Mouse (Mus musculus) lung, embryonic 15.5 days (tissue): Measurements from ENCODE around the gene Itga2b. TPM values are rescaled to one million over a fixed set of nuclear protein-coding genes. Genes with fewer than 3 reads are reported as not detected.

Experiments
- ATAC-seq: fragments of 200-750 bp; cut with Nextera tagmentation; 2 replicates; pipeline ENCODE4 v1.8.0; 2017; ENCODE audit warnings: moderate number of reproducible peaks, borderline replicate concordance; ENCODE audit not compliant: low FRiP score, low TSS enrichment; ENCODE audit errors: extremely low read depth
- H3K27ac ChIP-seq: fragments of 300-500 bp; sonication (generic); 2 replicates; pipeline ENCODE4 v1.5.1; 2015; ENCODE audit warnings: moderate library complexity, mild to moderate bottlenecking, inconsistent platforms
- H3K27me3 ChIP-seq: fragments of 300-500 bp; sonication (generic); 2 replicates; pipeline ENCODE4 v1.6.1; 2015; ENCODE audit warnings: inconsistent platforms
- H3K36me3 ChIP-seq: fragments of 300-500 bp; sonication (generic); 2 replicates; pipeline ENCODE4 v1.6.1; 2015; ENCODE audit warnings: inconsistent platforms
- H3K4me1 ChIP-seq: fragments of 300-500 bp; sonication (generic); 2 replicates; pipeline ENCODE4 v1.6.1; 2015; ENCODE audit warnings: inconsistent platforms
- H3K4me2 ChIP-seq: fragments of 300-500 bp; sonication (generic); 2 replicates; pipeline ENCODE4 v1.6.1; 2015; ENCODE audit warnings: inconsistent platforms, mild to moderate bottlenecking, moderate library complexity
- H3K4me3 ChIP-seq: fragments of 300-500 bp; sonication (generic); 2 replicates; pipeline ENCODE4 v1.5.1; 2015; ENCODE audit warnings: mild to moderate bottlenecking, inconsistent platforms
- H3K9ac ChIP-seq: fragments of 300-500 bp; sonication (generic); 2 replicates; pipeline ENCODE4 v1.6.1; 2015; ENCODE audit warnings: inconsistent platforms
- H3K9me3 ChIP-seq: fragments of 300-500 bp; sonication (generic); 2 replicates; pipeline ENCODE4 v1.6.1; 2016; ENCODE audit warnings: inconsistent platforms
- WGBS: fragments of 180-500 bp; shearing (Covaris S2); methylation state at CpG from one replicate; pipeline ENCODE4 v1.1.7; 2015; 5-methylcytosine and 5-hydroxymethylcytosine counted together
- polyA plus RNA-seq: library from polyadenylated mRNA; unstranded; fragments of >200 nt; fragmentation: Nextera tagmentation; extraction: Ambion mirVana; gene quantifications from 2 replicates; pipeline ENCODE4 v1.2.1, GENCODE M21; 2015

The Itga2b gene
- polyA plus RNA-seq: 8.9 and 9.3 TPM in 2 replicates

DNA sequence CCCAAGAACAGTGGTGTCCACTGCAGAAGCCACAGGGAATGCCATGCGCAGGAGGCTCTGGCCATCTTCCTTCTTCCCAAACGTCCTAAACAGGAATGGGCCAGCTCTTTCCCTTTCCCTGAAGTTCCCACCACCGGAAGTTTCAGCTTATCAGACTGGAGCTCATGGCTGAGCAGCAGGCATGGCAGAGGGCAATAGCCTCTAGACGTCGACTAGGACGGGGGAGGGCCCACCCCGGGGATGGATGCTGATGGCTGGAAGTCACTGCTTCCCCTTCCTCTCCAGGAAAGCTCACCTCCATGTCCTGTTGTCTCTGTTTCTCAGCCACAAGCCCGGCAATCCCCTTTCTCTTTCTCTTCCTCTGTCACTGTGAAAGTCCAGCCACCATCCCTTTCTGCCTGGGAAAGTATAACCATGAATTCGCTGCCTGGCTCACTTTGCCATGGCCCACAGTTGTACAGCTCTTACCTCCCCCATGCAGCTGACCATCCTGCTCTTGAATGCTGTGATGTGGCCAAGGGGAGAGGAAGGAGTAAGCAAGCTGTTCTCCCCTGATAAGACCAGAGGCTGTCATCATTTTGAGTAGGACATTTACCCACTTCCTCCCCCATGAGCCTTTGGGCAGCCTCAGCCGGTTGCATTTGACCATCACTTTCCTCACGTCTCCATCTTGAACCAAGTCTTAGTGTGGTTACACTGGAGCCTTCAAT, at the start of gene Itga2b:
Gene Itga2b, minus strand, starts transcription at position 475 of the 710 bp plus-strand sequence.
- no peak within 1 kb of the TSS for H3K27ac ChIP-seq
- no peak for ATAC-seq
- no peaks in the 10 kb centered on the region for H3K27me3 ChIP-seq
- no peaks in the 10 kb centered on the region for H3K9me3 ChIP-seq
- no peak within 1 kb of the TSS for H3K4me3 ChIP-seq
- no peak within 1 kb of the TSS for H3K9ac ChIP-seq
- H3K36me3 ChIP-seq: 0 out of 2 replicates have a peak, but pooled peaks cover under 1% of the 10 kb centered on the region
- H3K4me1 ChIP-seq: peaks cover 22% of the 10 kb centered on the region
- WGBS: 46% methylated on average over 11 of the region's 11 CpGs
- H3K4me2 ChIP-seq: no peak within 1 kb of the TSS

DNA sequence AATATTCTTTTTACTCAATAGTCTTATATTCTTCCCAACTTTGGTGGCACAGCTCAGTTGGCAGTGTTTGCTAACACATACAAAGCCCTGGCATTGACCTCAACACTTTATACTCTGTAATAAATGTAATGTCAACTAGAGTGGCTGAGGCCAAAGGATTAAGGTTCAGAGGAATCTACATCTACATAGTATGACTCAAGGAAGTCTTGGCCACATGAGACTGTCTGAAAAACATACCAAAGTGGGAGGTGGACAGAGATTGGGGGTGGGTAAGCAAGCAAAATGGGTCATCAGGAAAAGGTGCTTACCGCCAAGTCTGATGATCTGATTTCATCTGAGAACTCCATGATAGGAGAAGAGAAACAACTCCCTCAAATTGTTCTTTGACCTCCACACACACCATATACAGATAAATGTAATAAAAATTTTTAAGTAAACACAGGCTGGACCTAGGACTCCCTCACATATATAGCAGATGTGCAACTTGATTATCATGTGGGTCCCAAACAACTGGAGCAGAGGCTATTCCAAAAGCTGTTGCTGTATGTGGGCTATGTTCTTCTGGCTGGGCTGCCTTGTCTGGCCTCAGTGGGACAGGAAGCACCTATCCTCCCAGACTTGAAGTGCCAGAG, 45.0 kb upstream of the Itga2b start:
- no peak for ATAC-seq
- WGBS: 96% methylated on average over 1 of the region's 1 CpGs

DNA sequence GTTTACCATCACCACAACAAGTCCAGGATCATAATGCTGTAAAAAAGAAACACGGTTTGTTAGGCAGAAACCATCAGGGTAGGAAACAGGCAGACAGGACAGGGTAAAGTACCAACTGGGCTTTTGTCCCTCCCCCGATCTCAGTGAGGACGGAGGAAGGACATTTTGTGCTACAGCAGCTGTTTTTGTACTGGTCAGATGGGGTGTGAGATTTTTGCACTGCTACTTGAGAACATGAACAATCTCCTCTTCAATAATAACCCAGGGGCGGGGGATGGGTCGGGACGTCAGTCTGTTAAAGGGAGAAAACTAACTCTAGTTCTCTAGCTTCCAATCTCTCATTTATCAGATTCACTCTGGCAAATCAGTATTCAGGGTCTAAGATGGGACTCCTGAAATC, 40.3 kb upstream of the Itga2b start:
- Histone ChIP-seq H3K27ac (no peak overlapping the region), H3K27me3 (no peaks in the 10 kb centered on the region), H3K4me3 (no peak overlapping the region), H3K9ac (no peak overlapping the region), H3K4me1 (no peaks in the 10 kb centered on the region), H3K36me3 (peaks cover 15% of the 10 kb centered on the region), H3K9me3 (no peaks in the 10 kb centered on the region), H3K4me2 (no peak overlapping the region)
- 67% methylated on average over 6 of the region's 6 CpGs for WGBS
- ATAC-seq: no peak

More for the DNA sequence above, 45.0 kb upstream of the Itga2b start:
- H3K4me2 ChIP-seq: no peak overlapping the region
- peaks cover 5% of the 10 kb centered on the region for H3K36me3 ChIP-seq
- no peaks in the 10 kb centered on the region for H3K4me1 ChIP-seq
- H3K4me3 ChIP-seq: no peak overlapping the region
- H3K27me3 ChIP-seq: no peaks in the 10 kb centered on the region
- H3K9me3 ChIP-seq: no peaks in the 10 kb centered on the region
- no peak overlapping the region for H3K9ac ChIP-seq
- no peak overlapping the region for H3K27ac ChIP-seq

DNA sequence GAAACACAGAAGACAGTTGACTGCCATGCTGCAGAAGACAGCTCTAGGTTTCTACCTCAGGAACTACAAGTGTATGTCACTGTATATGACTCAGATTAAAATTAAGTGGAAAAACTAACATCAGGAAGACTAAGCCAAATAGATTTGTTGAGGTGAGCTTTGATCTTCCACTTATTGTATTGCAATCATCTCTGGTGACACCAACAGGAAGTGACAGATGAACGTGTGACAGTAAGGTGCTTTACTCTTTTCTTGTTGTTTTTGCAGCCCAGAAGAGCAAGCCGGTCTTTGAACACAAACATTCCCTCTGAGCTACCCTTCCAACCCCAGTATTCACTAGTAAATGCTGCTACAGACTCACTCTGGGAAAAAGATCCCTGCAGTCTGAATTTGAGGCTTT, 26.8 kb upstream of the Itga2b start:
- H3K4me3 ChIP-seq: no peak overlapping the region
- H3K9ac ChIP-seq: no peak overlapping the region
- no peak overlapping the region for H3K27ac ChIP-seq
- peaks cover 52% of the 10 kb centered on the region for H3K36me3 ChIP-seq
- ATAC-seq: no peak
- H3K4me2 ChIP-seq: no peak overlapping the region
- no peaks in the 10 kb centered on the region for H3K27me3 ChIP-seq
- H3K9me3 ChIP-seq: no peaks in the 10 kb centered on the region
- H3K4me1 ChIP-seq: no peaks in the 10 kb centered on the region
- 60% methylated on average over 2 of the region's 2 CpGs for WGBS

DNA sequence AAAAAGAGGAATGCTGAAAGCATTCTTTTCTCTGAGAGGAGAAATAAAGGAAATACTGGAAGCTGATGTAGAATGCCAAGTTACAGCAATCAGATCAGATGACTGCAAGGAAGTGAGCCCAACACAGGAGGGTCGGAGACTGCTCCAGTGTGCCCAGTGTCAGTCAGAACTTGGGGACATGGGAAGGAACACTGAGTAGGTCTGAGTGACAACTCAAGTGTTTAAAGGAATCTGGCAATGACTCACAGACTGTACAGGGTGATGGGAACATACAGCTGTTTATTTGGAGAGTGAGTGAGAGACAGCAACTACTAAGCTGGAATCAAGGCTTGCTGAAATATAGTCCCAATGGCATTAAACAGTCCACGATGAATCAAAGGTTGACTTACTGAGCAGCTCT, 26.3 kb upstream of the Itga2b start:
- Histone ChIP-seq H3K4me3 (no peak overlapping the region), H3K36me3 (peaks cover 50% of the 10 kb centered on the region), H3K4me1 (no peaks in the 10 kb centered on the region), H3K9me3 (no peaks in the 10 kb centered on the region), H3K4me2 (no peak overlapping the region), H3K27ac (no peak overlapping the region), H3K9ac (no peak overlapping the region), H3K27me3 (no peaks in the 10 kb centered on the region)
- 90% methylated on average over 2 of the region's 2 CpGs for WGBS
- ATAC-seq: no peak

DNA sequence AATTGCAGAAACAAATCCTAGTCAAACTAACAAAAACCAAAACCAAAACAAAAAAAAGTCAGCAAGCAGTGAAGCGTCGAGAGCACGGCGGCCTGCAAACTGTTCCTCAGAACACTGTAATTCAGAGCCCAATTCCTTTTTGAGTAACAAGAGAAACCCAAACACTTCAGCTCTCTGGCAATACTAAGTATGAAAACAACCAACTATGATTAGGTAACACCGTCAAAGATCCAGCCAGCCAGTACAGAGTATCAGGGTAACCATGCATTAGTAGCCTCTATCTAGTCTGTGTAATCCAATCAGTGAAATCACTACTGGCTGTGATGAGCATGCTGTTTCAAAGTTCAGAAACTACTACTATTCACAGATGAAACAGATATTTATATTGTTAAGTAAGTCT, 25.8 kb upstream of the Itga2b start:
- no peaks in the 10 kb centered on the region for H3K27me3 ChIP-seq
- no peak overlapping the region for H3K4me3 ChIP-seq
- WGBS: 93% methylated on average over 5 of the region's 5 CpGs
- H3K27ac ChIP-seq: no peak overlapping the region
- no peak overlapping the region for H3K4me2 ChIP-seq
- no peak for ATAC-seq
- H3K36me3 ChIP-seq: peaks cover 46% of the 10 kb centered on the region
- no peak overlapping the region for H3K9ac ChIP-seq
- H3K4me1 ChIP-seq: no peaks in the 10 kb centered on the region
- no peaks in the 10 kb centered on the region for H3K9me3 ChIP-seq

DNA sequence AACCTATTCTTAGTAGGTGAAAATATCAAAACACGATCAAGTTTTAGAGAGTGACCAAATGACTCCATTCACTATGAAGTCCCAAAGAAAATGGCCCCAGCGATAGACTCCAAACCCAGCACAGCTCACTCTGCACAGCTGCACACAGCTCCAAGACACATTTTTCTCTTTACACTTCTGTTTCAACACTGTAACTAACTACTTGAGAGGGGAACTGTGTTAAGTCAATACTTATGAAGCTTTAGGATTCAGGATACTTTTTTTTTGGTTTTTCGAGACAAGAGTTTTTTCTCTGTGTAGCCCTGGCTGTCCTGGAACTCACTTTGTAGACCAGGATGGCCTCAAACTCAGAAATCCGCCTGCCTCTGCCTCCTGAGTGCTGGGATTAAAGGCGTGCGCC, 25.2 kb upstream of the Itga2b start:
- H3K4me2 ChIP-seq: no peak overlapping the region
- H3K4me1 ChIP-seq: no peaks in the 10 kb centered on the region
- ATAC-seq: no peak
- no peaks in the 10 kb centered on the region for H3K9me3 ChIP-seq
- WGBS: 90% methylated on average over 6 of the region's 6 CpGs
- H3K9ac ChIP-seq: no peak overlapping the region
- H3K4me3 ChIP-seq: no peak overlapping the region
- H3K36me3 ChIP-seq: peaks cover 41% of the 10 kb centered on the region
- no peaks in the 10 kb centered on the region for H3K27me3 ChIP-seq
- H3K27ac ChIP-seq: no peak overlapping the region

DNA sequence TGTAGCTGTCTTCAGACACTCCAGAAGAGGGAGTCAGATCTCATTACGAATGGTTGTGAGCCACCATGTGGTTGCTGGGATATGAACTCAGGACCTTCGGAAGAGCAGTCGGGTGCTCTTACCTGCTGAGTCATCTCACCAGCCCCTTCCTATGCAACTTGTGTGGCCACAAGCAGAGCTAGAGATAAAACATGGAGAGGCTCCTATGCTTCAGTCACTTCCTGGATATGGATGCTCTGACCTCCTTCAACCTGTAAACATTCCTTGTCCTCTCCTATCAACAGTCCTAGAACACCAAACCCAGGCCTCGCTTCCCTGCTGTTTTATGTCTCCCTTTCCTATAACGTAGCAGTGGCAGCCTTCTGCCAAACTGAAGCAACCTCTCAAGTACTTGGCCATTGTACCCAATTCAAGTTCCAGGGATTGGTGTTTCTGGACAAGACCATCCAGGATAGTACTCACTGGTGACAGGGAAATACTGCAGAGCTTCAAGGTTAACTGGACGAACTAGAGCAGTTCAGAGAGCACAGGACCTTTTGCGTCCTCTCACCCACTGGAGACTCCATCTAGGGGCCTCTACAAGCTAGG, 24.2 kb upstream of the Itga2b start:
- Histone ChIP-seq H3K27me3 (no peaks in the 10 kb centered on the region), H3K27ac (no peak overlapping the region), H3K9ac (no peak overlapping the region), H3K36me3 (peaks cover 35% of the 10 kb centered on the region), H3K4me3 (no peak overlapping the region), H3K4me2 (no peak overlapping the region), H3K4me1 (no peaks in the 10 kb centered on the region), H3K9me3 (no peaks in the 10 kb centered on the region)
- no peak for ATAC-seq
- 83% methylated on average over 7 of the region's 7 CpGs for WGBS

DNA sequence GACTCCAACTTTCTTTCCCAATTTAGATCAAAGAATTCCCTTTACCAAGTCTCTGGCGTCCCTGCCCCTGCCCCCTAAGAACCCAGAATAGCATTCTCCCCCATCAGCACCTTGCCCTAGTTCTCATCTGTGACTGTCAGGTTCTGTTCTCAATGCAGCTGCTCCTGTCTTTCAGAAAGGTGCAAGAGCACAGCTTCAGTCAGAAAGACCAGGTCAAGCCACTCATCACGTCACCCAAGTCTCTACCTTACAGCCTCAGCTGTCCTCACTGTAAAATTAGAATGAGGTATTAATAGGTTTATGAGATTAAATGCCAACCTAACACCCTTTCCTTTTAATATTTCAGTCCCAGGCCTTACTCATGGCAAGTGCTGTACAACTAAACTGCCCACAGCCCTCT, 23.3 kb upstream of the Itga2b start:
- no peak overlapping the region for H3K4me3 ChIP-seq
- H3K36me3 ChIP-seq: peaks cover 27% of the 10 kb centered on the region
- no peak overlapping the region for H3K27ac ChIP-seq
- no peaks in the 10 kb centered on the region for H3K4me1 ChIP-seq
- H3K4me2 ChIP-seq: no peak overlapping the region
- no peak for ATAC-seq
- H3K27me3 ChIP-seq: no peaks in the 10 kb centered on the region
- no peak overlapping the region for H3K9ac ChIP-seq
- H3K9me3 ChIP-seq: no peaks in the 10 kb centered on the region
- 85% methylated on average over 2 of the region's 2 CpGs for whole genome bisulfite sequencing

DNA sequence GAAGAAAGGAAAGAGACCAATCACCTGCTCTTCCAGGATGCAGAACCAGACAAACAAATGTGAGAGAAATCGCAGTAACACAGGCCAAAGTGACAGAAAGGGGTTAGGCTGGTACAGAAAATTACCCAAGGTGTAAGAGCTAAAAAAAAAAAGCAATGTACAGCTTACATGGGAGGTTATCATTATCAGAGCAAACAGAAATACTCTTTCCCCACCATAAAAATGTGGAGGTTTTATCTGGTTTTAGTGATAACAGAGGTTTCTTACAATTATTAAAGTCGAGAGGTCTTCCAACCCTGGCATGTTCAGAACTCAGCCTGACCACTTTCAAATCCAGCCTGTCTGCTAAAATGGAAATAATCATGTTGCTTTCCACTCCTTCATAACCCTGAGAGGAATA, 18.0 kb upstream of the Itga2b start:
- Histone ChIP-seq H3K4me1 (no peaks in the 10 kb centered on the region), H3K27ac (no peak overlapping the region), H3K9me3 (no peaks in the 10 kb centered on the region), H3K4me2 (no peak overlapping the region), H3K27me3 (no peaks in the 10 kb centered on the region), H3K36me3 (peaks cover 34% of the 10 kb centered on the region), H3K9ac (no peak overlapping the region), H3K4me3 (no peak overlapping the region)
- 79% methylated on average over 2 of the region's 2 CpGs for WGBS
- ATAC-seq: no peak

DNA sequence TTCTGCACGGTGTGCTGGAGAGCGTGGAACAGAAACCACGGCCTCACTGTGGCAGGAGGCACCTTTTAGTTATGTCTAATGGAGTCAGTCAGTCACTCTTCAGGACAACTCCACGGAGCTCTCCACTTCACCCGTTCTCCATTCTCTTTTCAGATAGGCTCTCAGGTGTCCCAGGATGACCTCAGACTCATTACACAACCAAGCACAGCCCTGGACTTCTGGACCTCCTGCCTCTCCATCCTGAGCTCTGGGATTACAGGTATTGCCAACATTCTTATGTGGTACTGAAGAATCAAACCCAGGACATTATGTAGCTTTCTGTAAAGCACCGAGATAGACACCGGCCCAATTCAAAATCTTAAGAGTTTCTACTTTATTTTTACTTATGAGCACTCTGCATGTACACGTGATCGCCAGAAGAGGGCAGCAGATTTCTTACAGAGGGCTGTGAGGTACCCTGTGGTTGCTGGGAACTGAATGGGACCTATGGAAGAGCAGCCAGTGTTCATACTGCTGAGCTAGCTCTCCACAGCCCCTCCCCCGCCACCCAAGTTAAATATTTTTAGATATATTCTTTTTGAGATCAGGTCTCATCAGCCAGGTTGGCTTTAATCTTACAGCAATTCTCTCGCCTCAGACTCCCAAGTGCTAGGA, 16.9 kb upstream of the Itga2b start:
- Histone ChIP-seq H3K9me3 (no peaks in the 10 kb centered on the region), H3K4me2 (no peak overlapping the region), H3K36me3 (peaks cover 35% of the 10 kb centered on the region), H3K27ac (no peak overlapping the region), H3K4me1 (no peaks in the 10 kb centered on the region), H3K27me3 (no peaks in the 10 kb centered on the region), H3K4me3 (no peak overlapping the region), H3K9ac (no peak overlapping the region)
- WGBS: 65% methylated on average over 11 of the region's 11 CpGs
- ATAC-seq: peak; percentile 74; the same call in 1 of the 2 replicates

DNA sequence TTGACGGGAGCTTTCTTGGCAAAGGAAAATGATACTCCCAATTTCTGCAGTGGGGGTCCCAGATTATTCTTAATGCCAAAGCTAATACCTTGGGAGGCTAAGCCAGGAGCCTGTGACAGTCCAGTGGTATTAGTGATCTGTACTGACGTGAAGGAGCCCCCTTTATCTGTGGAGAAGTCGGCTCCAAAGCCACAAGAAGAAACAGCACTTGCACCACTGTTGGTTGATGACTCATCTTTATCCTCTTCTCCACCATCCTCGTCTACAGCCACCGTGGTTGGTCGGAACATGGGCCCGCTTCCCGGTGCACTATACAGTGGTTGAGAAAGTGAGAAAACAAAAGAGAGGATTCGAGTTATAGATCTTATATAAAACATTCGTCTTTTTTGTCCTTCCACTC, 11.9 kb upstream of the Itga2b start:
- Histone ChIP-seq H3K36me3 (peaks cover 76% of the 10 kb centered on the region), H3K4me3 (no peak overlapping the region), H3K27me3 (no peaks in the 10 kb centered on the region), H3K4me2 (no peak overlapping the region), H3K27ac (no peak overlapping the region), H3K9me3 (no peaks in the 10 kb centered on the region), H3K4me1 (no peaks in the 10 kb centered on the region), H3K9ac (no peak overlapping the region)
- WGBS: 91% methylated on average over 10 of the region's 10 CpGs
- ATAC-seq: no peak
